Mouse (Mus musculus) embryonic stem cell, embryonic (primary cell): ENCODE measurements around the gene Krtap19-9b.

Experiments used
- CTCF ChIA-PET, 4 experiments: fragments of 300-600 bp in 2 of 4; fragments of 350-600 bp in 2 of 4; sonication (Branson Sonifier 250); formaldehyde crosslinking; loops; one replicate each; lab custom pipeline; 2022; ENCODE audit warnings: inconsistent platforms in 2 of 4; lab: Charles Lee
- POLR2A ChIA-PET, 4 experiments: fragments of 300-600 bp in 2 of 4; fragments of 350-600 bp in 2 of 4; sonication (Branson Sonifier 250); formaldehyde crosslinking; loops; one replicate each; lab custom pipeline; 2022; ENCODE audit warnings: antibody characterized with exemption in 4 of 4, inconsistent platforms in 1 of 4; lab: Charles Lee

Gene Krtap19-9b

GRCm38 (mm10) chr16:88932165-88932564 is at the start of gene Krtap19-9b:
TSS of gene Krtap19-9b (minus strand) at chr16:88932265.
- CTCF ChIA-PET = no interaction called here
- POLR2A ChIA-PET = no interaction called here

- ChIA-PET POLR2A (no interaction called here), CTCF (interaction anchor here in 1 of 4 experiments (0.5 kb wide), 1 partner anchor 65 kb away, joined by 3 read pairs; no protein-coding TSS in a partner anchor)
Observed at GRCm38 (mm10) chr16:88962773-88963172, 30.7 kb upstream of the Krtap19-9b start, which contains the start of gene Krtap16-3. TSS of gene Krtap16-3 (minus strand) at chr16:88962873.

- ChIA-PET CTCF (interaction anchor here in 1 of 4 experiments (0.6 kb wide), 2 partner anchors 536 to 648 kb away, joined by 3 to 4 read pairs; no protein-coding TSS in a partner anchor), POLR2A (no interaction called here)
Observed at GRCm38 (mm10) chr16:88941106-88941505, 9.0 kb upstream of the Krtap19-9b start.

GRCm38 (mm10) chr16:88938252-88938651 is 6.2 kb upstream of the Krtap19-9b start:
- CTCF ChIA-PET = interaction anchor here in 1 of 4 experiments (0.7 kb wide), 1 partner anchor 70 kb away, joined by 3 read pairs; no protein-coding TSS in a partner anchor
- POLR2A ChIA-PET = no interaction called here

GRCm38 (mm10) chr16:88896357-88896756 is 35.7 kb downstream of the Krtap19-9b start, which contains the start of gene Krtap19-5:
TSS of gene Krtap19-5 (minus strand) at chr16:88896457.
- ChIA-PET CTCF (no interaction called here), POLR2A (no interaction called here)

- CTCF ChIA-PET = no interaction called here
- POLR2A ChIA-PET = no interaction called here
Observed at GRCm38 (mm10) chr16:88886870-88887269, 45.2 kb downstream of the Krtap19-9b start.

GRCm38 (mm10) chr16:88884989-88885388 is 47.1 kb downstream of the Krtap19-9b start, which contains the start of gene Krtap19-4:
TSS of gene Krtap19-4 (minus strand) at chr16:88885089.
- ChIA-PET CTCF (no interaction called here), POLR2A (no interaction called here)
